Mouse (Mus musculus) testis, adult 2 months (tissue): ENCODE measurements at regions not wholly inside any gene's neighbourhood (a gene's known extent, or its start where the extent isn't known, plus 50 kb on each side); places are given as distances from the start of the nearest gene placed in this dataset.

Experiments used
- CTCF ChIP-seq: fragments of 200-500 bp; IDR thresholded peaks from 2 replicates; pipeline ENCODE4 v1.5.1; 2012; ENCODE audit warnings: low read depth, mild to moderate bottlenecking, inconsistent platforms, low read length, moderate library complexity; ENCODE audit not compliant: control insufficient read depth, insufficient read depth, insufficient replicate concordance
- POLR2A ChIP-seq: fragments of 200-500 bp; IDR thresholded peaks from 2 replicates; pipeline ENCODE4 v1.6.1; 2012; ENCODE audit warnings: low read depth, mild to moderate bottlenecking, inconsistent platforms, low read length, moderate library complexity; ENCODE audit not compliant: control insufficient read depth

DNA sequence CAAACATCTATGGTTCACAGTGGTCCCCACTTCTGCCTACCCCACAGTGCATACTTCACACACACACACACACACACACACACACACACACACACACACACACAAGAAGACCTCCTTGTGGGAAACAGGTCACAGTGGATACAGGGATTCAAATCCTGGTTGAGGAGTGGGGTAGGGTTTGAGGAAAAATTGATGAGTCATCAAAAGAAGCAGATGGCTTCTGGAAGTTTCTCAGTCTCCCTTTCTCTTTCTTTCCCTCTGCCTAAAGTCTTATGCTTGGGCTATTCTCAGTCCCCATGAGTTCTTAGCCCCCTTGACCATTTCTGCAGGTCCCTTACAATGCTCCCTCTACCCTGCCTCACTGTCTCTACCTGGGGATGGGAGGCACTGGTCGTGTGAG is 56.4 kb downstream of the Rassf10 start:
- no peak for TF ChIP-seq POLR2A
- no peak for TF ChIP-seq CTCF
